ENCODE assay signal across 8 mouse cellular contexts in genomic region chr7:119023394-119023921, GRCm38 (mm10). TPM values are rescaled to one million over a fixed set of nuclear protein-coding genes. Genes with fewer than 3 reads are reported as not detected.
DNase-seq lines count a peak whose midpoint lies in the region.

No protein-coding gene starts in this region.

- DNase-seq in heart, adult 18-20 months: peak; percentile 14 to 48
- no peak for DNase-seq in heart, postnatal 25 days (ENCODE audit: low spot score)
- peak; percentile 47 for DNase-seq in adrenal gland, adult 2 months
- DNase-seq in embryo, embryonic 11 days: peak; percentile 73
- peak; percentile 64 for DNase-seq in heart, postnatal 4 days
- DNase-seq in layer of hippocampus, postnatal 10 days (ENCODE audit: low spot score in 2 of 2): peak; percentile 80 to 83
- DNase-seq in lung, postnatal 36 days: peak; percentile 54
- DNase-seq in splenic B cell, adult 2 months (ENCODE audit: low read depth, low spot score): peak; percentile 25

- no peaks in the 10 kb centered on the region for H3K27me3 ChIP-seq in splenic B cell, adult 2 months (ENCODE audit: control insufficient read depth, insufficient read depth, low read length, poor library complexity, severe bottlenecking)

- intact Hi-C loops in heart, postnatal 25 days (cut with DNase I): loop anchor here (5.0 kb wide), 1 partner anchor 404 kb away; no protein-coding TSS in a partner anchor

- no peaks in the 10 kb centered on the region for H3K36me3 ChIP-seq in splenic B cell, adult 2 months (ENCODE audit: control insufficient read depth, insufficient read depth, low read length, poor library complexity, severe bottlenecking)

RNA-seq across cellular contexts. Expression of gene Gprc5b, which starts 28.4 kb away (rescaled TPM):
- total RNA-seq in heart, adult 18-20 months (2021): 10 to 100 TPM; 10.5 to 13.7 TPM
- total RNA-seq in heart, postnatal 25 days (2021): 10 to 100 TPM; 13.9 to 15.7 TPM
- 100 to 1,000 TPM; 117 to 125 TPM for total RNA-seq in adrenal gland, adult 2 months (2021)
- 130 and 137 TPM in 2 replicates for polyA plus RNA-seq in adrenal gland, adult 2 months (2012; rRNA removed)
- total RNA-seq in heart, postnatal 4 days (2021): 10 to 100 TPM; 18.3 to 21.0 TPM
- total RNA-seq in layer of hippocampus, postnatal 10 days (2021): 10 to 100 TPM; 43.1 to 44.1 TPM
